In the genomic region with DNA sequence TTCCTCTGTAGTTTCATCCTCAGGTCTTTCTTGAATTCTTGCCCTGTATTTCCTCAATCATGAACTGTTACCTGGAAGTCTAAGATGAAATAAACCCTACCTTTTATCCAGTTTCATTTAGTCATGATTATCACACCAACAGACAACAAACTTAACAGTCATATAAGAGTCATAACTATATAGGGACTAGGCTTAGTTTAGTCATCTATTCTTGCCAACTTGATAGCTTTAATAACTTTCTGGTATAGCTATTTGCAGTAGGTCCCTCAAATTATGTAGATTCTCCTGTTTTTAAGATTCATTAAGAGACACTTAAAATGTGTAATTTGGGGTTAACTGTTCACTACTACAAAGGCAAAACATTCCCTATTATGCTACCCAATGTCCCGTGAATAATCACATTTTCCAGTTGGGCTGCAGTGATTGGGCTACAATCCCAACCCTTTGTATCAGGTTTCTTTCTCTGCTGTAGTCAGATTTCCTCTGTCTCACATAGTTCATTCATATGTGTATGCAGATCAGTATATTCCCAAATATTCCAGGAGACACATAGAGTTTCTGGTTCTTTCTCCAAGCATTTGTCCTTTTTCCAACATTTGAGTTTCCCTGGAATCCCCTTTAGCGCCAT, we compare ENCODE assay signal across 16 mouse cellular contexts.
DNase-seq lines count a peak whose midpoint lies in the region; ATAC-seq and TF ChIP-seq lines count a peak whose summit lies in the region.
"Had no signal": no experiment of that assay in that cellular context is flagged by ENCODE, and none has a peak within 500 bp of the region (broad histone marks: within the 10 kb centered on the region; RNA-seq: fewer than 3 reads in every experiment).

No protein-coding gene starts in this region.

- no peak overlapping the region for H3K4me3 ChIP-seq in hindbrain, embryonic 11.5 days (ENCODE audit: low read depth, low read length)
- H3K4me3 ChIP-seq in hindbrain, embryonic 13.5 days, result no peak overlapping the region
- no peak overlapping the region for H3K4me3 ChIP-seq in embryonic facial prominence, embryonic 14.5 days (ENCODE audit: low read depth, low read length)
- H3K4me3 ChIP-seq: myocyte had no signal

- peak; percentile 76; the same call in 1 of the 2 replicates for ATAC-seq in hindbrain, embryonic 11.5 days (ENCODE audit: low FRiP score)
- no peak for ATAC-seq in hindbrain, embryonic 13.5 days (ENCODE audit: low FRiP score)
- peak; percentile 76 for ATAC-seq in embryonic facial prominence, embryonic 14.5 days (ENCODE audit: low read depth)

- no peaks in the 10 kb centered on the region for H3K36me3 ChIP-seq in hindbrain, embryonic 11.5 days (ENCODE audit: control insufficient read depth, insufficient read depth, low read length)
- H3K36me3 ChIP-seq in hindbrain, embryonic 13.5 days, result no peaks in the 10 kb centered on the region
- no peaks in the 10 kb centered on the region for H3K36me3 ChIP-seq in embryonic facial prominence, embryonic 14.5 days (ENCODE audit: control insufficient read depth, insufficient read depth, low read length)

- WGBS in hindbrain, embryonic 11.5 days, result 33% methylated on average over 2 of the region's 2 CpGs
- 27% methylated on average over 2 of the region's 2 CpGs for WGBS in hindbrain, embryonic 13.5 days
- WGBS in embryonic facial prominence, embryonic 14.5 days, result 51% methylated on average over 2 of the region's 2 CpGs

- no peak overlapping the region for H3K9ac ChIP-seq in hindbrain, embryonic 11.5 days (ENCODE audit: low read depth, low read length)
- H3K9ac ChIP-seq in hindbrain, embryonic 13.5 days, result no peak overlapping the region
- H3K9ac ChIP-seq in embryonic facial prominence, embryonic 14.5 days (ENCODE audit: low read depth, low read length), result no peak overlapping the region

- H3K4me2 ChIP-seq in hindbrain, embryonic 11.5 days (replicated peaks; ENCODE audit: low read depth, low read length), result no peak overlapping the region
- no peak overlapping the region for H3K4me2 ChIP-seq in hindbrain, embryonic 13.5 days
- H3K4me2 ChIP-seq in embryonic facial prominence, embryonic 14.5 days (ENCODE audit: low read depth, low read length), result no peak overlapping the region

- no peak overlapping the region for H3K27ac ChIP-seq in hindbrain, embryonic 11.5 days (ENCODE audit: low read depth, low read length)
- no peak overlapping the region for H3K27ac ChIP-seq in hindbrain, embryonic 13.5 days
- no peak overlapping the region for H3K27ac ChIP-seq in embryonic facial prominence, embryonic 14.5 days (replicated peaks; ENCODE audit: low read depth, low read length)
- H3K27ac ChIP-seq: macrophage; stomach, postnatal 0 days had no signal

- no peaks in the 10 kb centered on the region for H3K27me3 ChIP-seq in hindbrain, embryonic 11.5 days (ENCODE audit: control insufficient read depth, insufficient read depth, low read length)
- peaks cover 11% of the 10 kb centered on the region; the same call in 1 of the 2 replicates for H3K27me3 ChIP-seq in hindbrain, embryonic 13.5 days
- no peaks in the 10 kb centered on the region for H3K27me3 ChIP-seq in embryonic facial prominence, embryonic 14.5 days (replicated peaks; ENCODE audit: control insufficient read depth, insufficient read depth, low read length)

- TF ChIP-seq CTCF in brain, embryonic 14.5 days (IDR thresholded peaks at IDR 0.05; ENCODE audit: borderline replicate concordance, extremely low read depth, insufficient read depth, insufficient read length), result no peak

- DNase-seq in hindbrain, embryonic 11.5 days (ENCODE audit: low spot score), result peak; percentile 21
- peak; percentile 71 for DNase-seq in brain, embryonic 14.5 days (ENCODE audit: low read depth)
- peak; percentile 38 for DNase-seq in embryonic facial prominence, embryonic 14.5 days (ENCODE audit: low spot score)
- DNase-seq in mesoderm, embryonic 11.5 days (ENCODE audit: low read depth, low spot score), result peak; percentile 28
- no peak for DNase-seq in testis, postnatal 10 days (ENCODE audit: low spot score)
- no peak for DNase-seq in right cerebral cortex, postnatal 10 days (ENCODE audit: low spot score in 2 of 2)
- DNase-seq: adrenal gland, postnatal 14 days; heart, postnatal 14 days; kidney, adult 11 months; kidney, postnatal 36 days; layer of hippocampus, postnatal 36 days; lung, adult 2 months had no signal

- no peaks in the 10 kb centered on the region for H3K4me1 ChIP-seq in hindbrain, embryonic 11.5 days (replicated peaks; ENCODE audit: control insufficient read depth, insufficient read depth, low read length)
- no peaks in the 10 kb centered on the region for H3K4me1 ChIP-seq in hindbrain, embryonic 13.5 days (replicated peaks)
- no peaks in the 10 kb centered on the region for H3K4me1 ChIP-seq in embryonic facial prominence, embryonic 14.5 days (ENCODE audit: control insufficient read depth, insufficient read depth, low read length)

- no peak for TF ChIP-seq POLR2A in brain, embryonic 14.5 days (IDR thresholded peaks at IDR 0.05; ENCODE audit: borderline replicate concordance, extremely low read depth, insufficient read depth, insufficient read length, poor library complexity, severe bottlenecking)

- H3K9me3 ChIP-seq in hindbrain, embryonic 11.5 days (ENCODE audit: control insufficient read depth, low read length), result no peaks in the 10 kb centered on the region
- no peaks in the 10 kb centered on the region for H3K9me3 ChIP-seq in hindbrain, embryonic 13.5 days
- no peaks in the 10 kb centered on the region for H3K9me3 ChIP-seq in embryonic facial prominence, embryonic 14.5 days (ENCODE audit: control insufficient read depth, low read length)

Comparison
In these comparisons a context has a peak if more than half of its experiments do, and no peak if none do; other contexts are left out.
1. DNase-seq: peak in hindbrain, embryonic 11.5 days (single experiment), brain, embryonic 14.5 days (single experiment), embryonic facial prominence, embryonic 14.5 days (single experiment) and mesoderm, embryonic 11.5 days (single experiment); none in testis, postnatal 10 days (single experiment) and right cerebral cortex, postnatal 10 days (0 of 2).